Mouse (Mus musculus) megakaryocyte, embryonic 14.5 days (primary cell): ENCODE results near the gene Icam4.

Source experiments
- FLI1 ChIP-seq: IDR thresholded peaks from 2 replicates; pipeline ENCODE4 v1.6.1; 2012; ENCODE audit warnings: low read length, inconsistent platforms, mixed read lengths
- GATA1 ChIP-seq: IDR thresholded peaks from 3 replicates; pipeline ENCODE4 v1.6.1; 2012; ENCODE audit warnings: mixed read lengths, low read length, inconsistent platforms, borderline replicate concordance

DNA sequence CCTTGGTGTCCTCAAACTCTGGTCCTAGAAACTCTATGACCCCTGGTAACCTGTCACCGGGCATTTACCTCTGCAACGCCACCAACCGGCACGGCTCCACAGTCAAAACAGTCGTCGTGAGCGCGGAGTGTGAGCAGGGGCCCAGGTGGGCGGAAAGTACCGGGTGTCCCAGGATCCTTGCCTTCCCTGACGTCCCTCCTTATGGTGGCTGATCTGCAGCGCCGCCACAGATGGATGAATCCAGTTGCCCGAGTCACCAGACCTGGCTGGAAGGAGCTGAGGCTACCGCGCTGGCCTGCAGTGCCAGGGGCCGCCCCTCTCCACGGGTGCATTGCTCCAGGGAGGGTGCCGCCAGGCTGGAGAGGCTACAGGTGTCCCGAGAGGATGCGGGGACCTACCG, 7.5 kb downstream of the Icam4 start:
- TF ChIP-seq GATA1 (no peak), FLI1 (no peak)
